Mouse (Mus musculus) kidney, embryonic 15.5 days (tissue): ENCODE measurements around the gene Atp6v0d1. TPM values are rescaled to one million over a fixed set of nuclear protein-coding genes. Genes with fewer than 3 reads are reported as not detected.

ENCODE experiments used
- ATAC-seq: fragments of 200-750 bp; cut with Nextera tagmentation; replicated peaks from 2 replicates; pipeline ENCODE4 v1.8.0; 2017; ENCODE audit warnings: moderate TSS enrichment; ENCODE audit not compliant: low FRiP score
- H3K27ac ChIP-seq: fragments of 300-500 bp; sonication (generic); 2 replicates; pipeline ENCODE4 v1.5.1; 2015; ENCODE audit warnings: mild to moderate bottlenecking, inconsistent platforms
- H3K27me3 ChIP-seq: fragments of 300-500 bp; sonication (generic); 2 replicates; pipeline ENCODE4 v1.6.1; 2015; ENCODE audit warnings: inconsistent platforms
- H3K36me3 ChIP-seq: fragments of 300-500 bp; sonication (generic); 2 replicates; pipeline ENCODE4 v1.6.1; 2015; ENCODE audit warnings: inconsistent platforms
- H3K4me1 ChIP-seq: fragments of 300-500 bp; sonication (generic); 2 replicates; pipeline ENCODE4 v1.6.1; 2015; ENCODE audit warnings: inconsistent platforms
- H3K4me2 ChIP-seq: fragments of 300-500 bp; sonication (generic); 2 replicates; pipeline ENCODE4 v1.6.1; 2015; ENCODE audit warnings: moderate library complexity, mild to moderate bottlenecking, inconsistent platforms
- H3K4me3 ChIP-seq: fragments of 300-500 bp; sonication (generic); replicated peaks from 2 replicates; pipeline ENCODE4 v1.5.1; 2015; ENCODE audit warnings: mild to moderate bottlenecking, inconsistent platforms
- H3K9ac ChIP-seq: fragments of 300-500 bp; sonication (generic); 2 replicates; pipeline ENCODE4 v1.6.1; 2015; ENCODE audit warnings: mild to moderate bottlenecking, inconsistent platforms
- H3K9me3 ChIP-seq: fragments of 300-500 bp; sonication (generic); replicated peaks from 2 replicates; pipeline ENCODE4 v1.6.1; 2016; ENCODE audit warnings: inconsistent platforms
- WGBS: fragments of 180-500 bp; shearing (Covaris S2); methylation state at CpG from one replicate; pipeline ENCODE4 v1.1.7; 2015; ENCODE audit warnings: mixed read lengths; 5-methylcytosine and 5-hydroxymethylcytosine counted together
- polyA plus RNA-seq: library from polyadenylated mRNA; unstranded; fragments of >200 nt; fragmentation: Nextera tagmentation; extraction: Ambion mirVana; gene quantifications from 2 replicates; pipeline ENCODE4 v1.2.1, GENCODE M21; 2015

Atp6v0d1 gene
- polyA plus RNA-seq, 1 experiment from 2014 or later: 88.3 TPM

DNA sequence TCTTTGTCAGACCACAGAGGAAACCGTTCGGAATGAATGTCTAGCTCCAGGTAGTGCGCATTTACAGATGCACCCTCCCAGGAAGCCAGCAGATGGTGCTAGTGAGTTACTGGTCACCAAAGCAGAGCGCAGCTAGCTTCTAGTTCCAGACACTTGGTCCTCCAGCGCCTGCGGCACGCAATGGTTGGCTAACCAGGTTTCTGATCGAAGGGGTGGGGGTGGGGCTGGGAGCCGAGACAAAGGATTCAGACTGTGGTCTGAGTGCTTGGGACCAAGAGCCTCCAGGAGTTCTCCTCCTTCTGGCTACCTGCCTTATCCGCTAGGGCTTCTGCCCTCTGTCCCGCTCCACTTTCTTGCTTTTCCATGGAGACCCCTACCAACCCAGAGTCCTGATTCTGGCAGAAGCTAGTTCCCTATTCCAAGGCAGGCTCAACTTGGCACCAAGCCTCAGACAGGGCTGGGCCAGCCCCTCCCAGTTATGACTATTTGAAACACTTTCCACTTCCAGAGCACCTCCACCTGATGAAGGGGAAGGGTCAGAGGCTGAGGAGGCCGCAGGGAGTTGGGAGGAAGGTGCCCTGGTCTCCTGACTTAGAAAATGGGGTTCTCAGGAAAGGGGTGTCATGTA is 49.7 kb downstream of the Atp6v0d1 start:
- peak overlapping the region; percentile 34; the same call in 1 of the 2 replicates for H3K9ac ChIP-seq

DNA sequence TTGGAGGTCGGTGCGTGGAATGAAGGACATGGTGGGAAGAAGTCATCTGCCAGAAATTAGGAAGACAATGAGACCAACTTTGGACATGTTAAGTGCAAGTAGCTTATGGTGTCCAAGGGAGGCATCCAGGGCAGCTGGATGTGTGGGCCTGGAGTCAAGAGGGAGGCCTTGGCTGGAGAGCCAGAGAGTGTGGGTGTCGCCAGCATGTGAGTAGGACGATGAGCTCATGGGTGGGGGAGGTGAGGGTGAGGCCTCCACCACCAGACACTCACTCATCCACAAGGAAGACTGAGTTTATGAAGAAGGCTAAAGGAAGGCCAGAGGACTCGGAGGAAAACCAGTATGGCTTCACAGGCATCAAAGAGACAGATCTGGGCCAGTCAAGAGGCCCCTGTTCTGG is 51.2 kb downstream of the Atp6v0d1 start:
- H3K9ac ChIP-seq: no peak overlapping the region
- no peak for ATAC-seq
- H3K27ac ChIP-seq: no peak overlapping the region
- H3K4me2 ChIP-seq: no peak overlapping the region
- 0 out of 2 replicates have a peak, but pooled peaks cover 6% of the 10 kb centered on the region for H3K27me3 ChIP-seq
- H3K4me1 ChIP-seq: peaks cover 51% of the 10 kb centered on the region
- 61% methylated on average over 5 of the region's 5 CpGs for WGBS
- no peak overlapping the region for H3K4me3 ChIP-seq
- H3K9me3 ChIP-seq: no peaks in the 10 kb centered on the region
- no peaks in the 10 kb centered on the region for H3K36me3 ChIP-seq

More for the DNA sequence above, 49.7 kb downstream of the Atp6v0d1 start:
- H3K9me3 ChIP-seq: no peaks in the 10 kb centered on the region
- H3K27me3 ChIP-seq: 0 out of 2 replicates have a peak, but pooled peaks cover 6% of the 10 kb centered on the region
- H3K36me3 ChIP-seq: no peaks in the 10 kb centered on the region
- 12% methylated on average over 12 of the region's 12 CpGs for WGBS
- peak overlapping the region; percentile 57 for H3K4me2 ChIP-seq
- peak overlapping the region; percentile 69 for H3K27ac ChIP-seq
- peaks cover 55% of the 10 kb centered on the region for H3K4me1 ChIP-seq
- no peak overlapping the region for H3K4me3 ChIP-seq
- peak; percentile 49 for ATAC-seq

DNA sequence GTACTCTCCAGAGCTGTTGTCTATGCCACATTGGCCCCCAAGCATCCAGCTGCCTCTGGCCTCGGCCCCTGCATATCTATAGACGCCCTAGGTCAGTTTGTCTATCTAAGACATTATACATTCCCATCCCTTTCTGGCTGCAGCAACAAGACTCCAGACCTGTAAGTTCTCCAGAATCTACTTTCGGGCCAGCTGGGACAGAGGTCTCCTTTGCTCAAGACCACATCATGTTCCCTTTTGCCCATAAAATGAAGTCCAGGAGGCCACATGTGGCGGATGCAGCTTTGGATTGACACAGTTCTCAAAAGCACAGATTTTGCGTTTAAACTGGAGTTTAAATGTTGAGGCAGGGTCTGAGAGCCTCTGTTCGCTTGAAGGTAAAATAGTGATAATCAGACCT is 51.7 kb downstream of the Atp6v0d1 start:
- ATAC-seq: no peak
- WGBS: 88% methylated on average over 6 of the region's 6 CpGs
- Histone ChIP-seq H3K4me3 (no peak overlapping the region), H3K27me3 (0 out of 2 replicates have a peak, but pooled peaks cover 6% of the 10 kb centered on the region), H3K9me3 (no peaks in the 10 kb centered on the region), H3K27ac (no peak overlapping the region), H3K36me3 (no peaks in the 10 kb centered on the region), H3K9ac (no peak overlapping the region), H3K4me1 (peaks cover 51% of the 10 kb centered on the region), H3K4me2 (no peak overlapping the region)

DNA sequence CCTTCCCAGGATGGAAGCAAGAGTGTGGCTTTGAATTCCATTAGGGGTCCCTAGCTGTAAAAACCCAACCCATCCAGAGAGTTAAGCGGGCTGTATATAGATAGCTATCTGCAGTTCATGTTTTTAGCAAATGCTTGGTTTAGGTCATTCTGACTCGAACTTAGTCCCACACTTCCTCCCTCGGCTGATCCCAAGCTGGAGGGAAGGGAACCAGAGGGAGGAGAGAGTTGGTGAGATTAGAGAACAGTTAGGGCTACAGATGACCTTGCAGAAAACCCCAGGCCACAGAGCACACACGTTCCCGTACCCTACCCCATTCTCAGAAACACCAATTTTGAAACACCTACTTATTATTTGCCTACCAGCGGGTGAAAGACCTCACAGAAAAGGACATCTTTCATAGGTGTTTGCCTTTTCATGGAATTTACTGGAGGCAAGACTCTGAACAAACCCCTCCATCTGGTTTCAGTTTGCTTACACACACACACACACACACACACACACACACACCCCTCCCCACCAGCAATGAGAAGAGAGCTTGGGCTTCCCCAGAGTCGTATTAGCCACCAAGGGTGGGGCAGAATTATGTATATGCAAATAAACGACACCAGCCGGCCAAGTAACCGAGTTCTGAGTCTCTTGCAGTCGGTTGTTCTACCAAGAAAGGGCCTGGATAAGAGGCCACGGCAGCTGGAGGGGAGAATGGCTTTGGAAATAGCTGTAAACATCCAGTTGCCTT is 55.7 kb downstream of the Atp6v0d1 start:
- H3K9ac ChIP-seq: no peak overlapping the region

DNA sequence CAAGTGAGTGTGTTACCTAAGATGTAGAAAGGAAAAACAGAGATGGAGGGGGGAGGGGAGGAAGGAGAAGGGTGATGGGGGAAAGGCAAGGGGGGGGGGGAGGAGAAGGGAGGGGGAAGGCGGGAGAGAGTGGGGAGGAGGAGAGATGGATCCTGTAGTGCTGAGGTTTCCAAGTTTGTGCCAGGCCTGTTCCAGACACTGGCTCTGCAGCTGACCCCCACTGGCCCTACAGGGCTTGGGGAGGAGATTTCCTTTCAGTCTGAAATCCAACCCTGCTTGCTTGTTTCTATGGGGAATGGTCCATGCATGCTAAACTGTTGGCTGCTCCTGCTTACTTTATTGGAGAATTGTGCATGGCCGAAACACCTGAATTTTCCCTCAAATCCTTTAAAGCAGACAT is 57.1 kb downstream of the Atp6v0d1 start:
- ATAC-seq: peak; percentile 92
- peak overlapping the region; percentile 34 for H3K4me2 ChIP-seq
- H3K27ac ChIP-seq: peak overlapping the region; percentile 78

More for the DNA sequence above, 55.7 kb downstream of the Atp6v0d1 start:
- Histone ChIP-seq H3K36me3 (no peaks in the 10 kb centered on the region), H3K27ac (peak overlapping the region; percentile 78), H3K9me3 (no peaks in the 10 kb centered on the region), H3K27me3 (no peaks in the 10 kb centered on the region), H3K4me3 (no peak overlapping the region), H3K4me2 (peak overlapping the region; percentile 23), H3K4me1 (peaks cover 31% of the 10 kb centered on the region)
- WGBS: 35% methylated on average over 12 of the region's 12 CpGs
- no peak for ATAC-seq

DNA sequence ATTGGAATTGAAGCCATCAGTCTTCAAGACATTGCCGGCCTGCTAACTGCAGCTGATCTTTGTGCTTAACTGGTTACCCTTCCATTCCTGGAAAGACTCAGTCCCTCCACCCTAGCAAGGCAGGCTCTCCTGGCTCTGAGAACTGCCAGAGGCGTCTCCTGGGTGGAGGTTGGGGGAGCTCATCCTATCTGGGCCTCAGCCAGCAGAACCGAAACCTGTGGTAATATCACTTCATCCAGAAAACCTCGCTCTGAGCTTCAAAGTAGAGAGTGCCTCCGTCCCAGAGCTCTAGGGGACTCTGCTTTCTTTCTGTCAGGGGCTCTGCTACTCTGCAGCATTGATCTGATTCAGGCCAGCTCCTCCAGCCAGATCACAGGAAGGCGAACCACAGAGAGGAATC is 58.9 kb downstream of the Atp6v0d1 start:
- no peaks in the 10 kb centered on the region for H3K27me3 ChIP-seq
- no peak overlapping the region for H3K4me2 ChIP-seq
- ATAC-seq: no peak
- no peaks in the 10 kb centered on the region for H3K36me3 ChIP-seq
- no peak overlapping the region for H3K4me3 ChIP-seq
- H3K4me1 ChIP-seq: peaks cover 34% of the 10 kb centered on the region
- no peaks in the 10 kb centered on the region; the same call in 1 of the 2 replicates for H3K9me3 ChIP-seq
- H3K27ac ChIP-seq: no peak overlapping the region
- no peak overlapping the region for H3K9ac ChIP-seq
- WGBS: 74% methylated on average over 6 of the region's 6 CpGs

More for the DNA sequence above, 57.1 kb downstream of the Atp6v0d1 start:
- Histone ChIP-seq H3K36me3 (no peaks in the 10 kb centered on the region), H3K9ac (no peak overlapping the region), H3K4me3 (0 out of 2 replicates have a peak overlapping the region, but pooled peaks have one; percentile 1), H3K27me3 (no peaks in the 10 kb centered on the region), H3K9me3 (no peaks in the 10 kb centered on the region), H3K4me1 (peaks cover 34% of the 10 kb centered on the region)
- WGBS: 31% methylated on average over 2 of the region's 2 CpGs

DNA sequence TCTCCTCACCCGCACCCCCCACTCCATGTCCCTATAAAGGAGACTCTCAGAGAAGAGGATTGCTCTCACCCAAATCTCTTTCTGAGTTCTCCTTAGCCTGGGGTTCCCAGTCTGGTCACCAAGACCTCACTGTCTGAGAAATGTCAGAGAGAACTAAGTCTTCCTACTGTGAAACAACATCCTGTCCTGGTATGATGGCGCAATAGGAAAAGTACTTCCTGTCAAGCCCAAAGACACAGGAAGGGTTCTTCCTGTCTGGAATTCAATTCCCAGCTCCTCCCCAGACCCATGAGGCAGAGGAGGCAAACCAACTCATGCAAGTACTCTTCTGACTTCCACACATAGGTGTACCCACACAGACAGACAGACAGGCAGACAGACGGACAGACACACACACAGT is 61.2 kb downstream of the Atp6v0d1 start:
- Histone ChIP-seq H3K27ac (0 out of 2 replicates have a peak overlapping the region, but pooled peaks have one; percentile 14), H3K4me2 (no peak overlapping the region), H3K4me3 (no peak overlapping the region), H3K4me1 (peaks cover 22% of the 10 kb centered on the region), H3K9me3 (no peaks in the 10 kb centered on the region; the same call in 1 of the 2 replicates), H3K9ac (no peak overlapping the region), H3K27me3 (no peaks in the 10 kb centered on the region), H3K36me3 (no peaks in the 10 kb centered on the region)
- no peak for ATAC-seq
- 79% methylated on average over 3 of the region's 3 CpGs for WGBS

DNA sequence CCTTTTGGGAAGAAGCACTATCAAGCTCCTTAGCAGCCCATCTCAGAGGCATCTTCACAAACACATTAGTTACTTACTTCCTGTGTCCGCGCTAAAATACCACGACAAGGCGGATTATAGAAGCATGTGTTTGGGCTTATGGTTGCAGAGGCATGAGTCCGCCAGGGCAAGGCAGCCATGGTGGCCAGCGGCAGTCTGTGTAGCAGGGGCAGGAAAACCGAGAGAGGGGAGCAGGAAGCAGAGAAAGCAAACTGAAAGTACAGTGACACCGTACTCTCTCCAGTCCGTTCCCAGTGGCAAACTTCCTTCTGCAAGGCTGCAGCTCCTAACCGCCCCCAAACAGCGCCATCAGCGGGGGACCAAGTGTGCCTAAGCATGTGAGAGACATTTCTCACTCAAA is 66.1 kb downstream of the Atp6v0d1 start:
- no peaks in the 10 kb centered on the region for H3K27me3 ChIP-seq
- peaks cover 22% of the 10 kb centered on the region for H3K4me1 ChIP-seq
- no peaks in the 10 kb centered on the region; the same call in 1 of the 2 replicates for H3K9me3 ChIP-seq
- no peak overlapping the region for H3K4me2 ChIP-seq
- no peak overlapping the region for H3K27ac ChIP-seq
- 82% methylated on average over 12 of the region's 12 CpGs for WGBS
- no peak overlapping the region for H3K4me3 ChIP-seq
- no peaks in the 10 kb centered on the region for H3K36me3 ChIP-seq
- ATAC-seq: no peak
- no peak overlapping the region for H3K9ac ChIP-seq

DNA sequence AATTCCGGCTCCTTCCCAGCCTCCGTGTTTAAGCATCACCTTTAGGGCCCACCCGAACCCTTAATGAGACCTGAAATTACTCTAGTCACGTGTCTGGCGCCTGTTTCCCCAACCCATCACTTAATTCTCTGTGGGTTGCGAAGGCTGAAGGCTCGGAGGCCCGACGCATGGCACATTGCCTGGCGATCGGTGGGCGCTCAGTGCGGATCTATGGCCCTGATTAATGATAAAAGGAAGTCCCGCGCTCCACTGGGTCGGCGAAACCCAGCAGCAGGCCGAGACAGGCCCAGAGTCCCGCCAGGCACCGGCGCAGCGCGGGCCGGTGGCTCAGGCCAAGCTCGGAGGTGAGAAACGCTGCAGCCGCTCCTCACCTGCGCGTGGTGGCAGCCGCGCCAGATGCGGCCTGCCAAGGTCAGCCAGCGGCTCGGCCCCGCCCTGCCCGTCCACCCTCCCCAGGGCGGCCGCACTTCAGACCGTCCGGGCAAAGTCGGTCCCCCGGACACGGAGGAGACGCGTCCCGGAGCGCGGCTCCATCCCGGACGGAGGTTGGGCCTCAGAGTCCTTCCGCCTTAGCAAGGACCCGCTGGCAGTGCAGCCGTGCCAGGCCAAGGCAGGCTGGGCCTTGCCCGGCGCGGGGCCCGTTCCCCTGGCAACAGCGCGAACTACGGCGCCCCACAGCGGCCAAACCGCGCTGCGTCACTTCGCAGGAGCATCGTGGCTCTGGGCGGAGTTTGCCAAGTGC is 69.2 kb downstream of the Atp6v0d1 start, which contains the start of gene Zdhhc1:
Gene Zdhhc1 (minus strand): TSS at position 464 of the 742 bp plus-strand sequence.
- Histone ChIP-seq H3K36me3 (no peaks in the 10 kb centered on the region), H3K4me2 (peak within 1 kb of the TSS; percentile 95), H3K9ac (peak within 1 kb of the TSS; percentile 93), H3K4me3 (peak within 1 kb of the TSS; percentile 89), H3K9me3 (no peaks in the 10 kb centered on the region), H3K4me1 (peaks cover 38% of the 10 kb centered on the region), H3K27ac (peak within 1 kb of the TSS; percentile 91), H3K27me3 (no peaks in the 10 kb centered on the region)
- ATAC-seq: peak; percentile 85
- under 1% methylated on average over 68 of the region's 68 CpGs for WGBS

DNA sequence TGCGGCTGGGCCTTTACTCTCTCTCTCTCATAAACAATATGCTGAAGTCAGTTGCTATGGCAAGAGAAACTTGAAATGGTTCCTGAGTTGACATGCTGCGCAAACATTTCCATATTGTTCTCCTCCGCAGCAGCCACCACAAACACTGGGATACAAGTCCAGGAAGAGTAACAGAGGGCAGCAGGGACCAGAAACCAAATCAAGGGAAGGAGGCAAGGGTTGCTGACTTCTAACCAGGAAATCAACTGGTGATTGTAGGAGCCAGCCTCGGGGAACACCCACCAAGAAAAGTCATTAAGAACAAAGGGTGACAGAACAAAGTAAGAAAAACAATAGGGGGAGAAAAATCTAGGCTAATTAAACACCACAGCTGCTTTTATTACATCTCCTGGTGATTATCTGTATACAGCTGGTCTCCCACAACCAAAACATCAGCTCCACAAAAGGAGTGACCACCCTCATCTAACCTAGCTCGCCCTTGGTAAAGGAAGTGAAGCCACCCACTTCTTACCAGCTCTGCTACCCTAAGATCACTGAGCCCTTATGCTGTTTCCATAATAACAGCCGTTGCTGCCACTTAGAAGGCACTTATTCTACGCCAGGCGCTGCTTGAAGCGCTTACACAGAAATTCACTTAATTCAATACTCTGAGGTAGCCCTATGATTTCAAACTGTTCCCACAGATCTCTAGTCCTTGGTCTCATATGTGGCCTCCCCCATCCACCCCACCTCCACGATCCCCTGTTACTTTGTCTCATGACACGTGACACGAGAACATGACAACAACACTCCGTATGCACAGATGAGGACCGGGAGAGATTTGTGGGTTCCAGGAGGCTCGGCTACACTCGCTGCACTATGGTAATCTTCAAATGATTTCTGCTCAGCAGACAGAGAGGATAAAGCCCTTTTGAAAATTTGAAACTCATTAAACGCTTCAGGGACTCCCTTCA is 70.2 kb downstream of the Atp6v0d1 start:
- Histone ChIP-seq H3K36me3 (no peaks in the 10 kb centered on the region), H3K4me1 (peaks cover 38% of the 10 kb centered on the region), H3K4me2 (peak overlapping the region; percentile 95), H3K9me3 (no peaks in the 10 kb centered on the region), H3K4me3 (peak overlapping the region; percentile 89), H3K27ac (peak overlapping the region; percentile 91), H3K9ac (peak overlapping the region; percentile 93), H3K27me3 (no peaks in the 10 kb centered on the region)
- ATAC-seq: 0 out of 2 replicates have a peak, but pooled peaks have one; percentile 15
- WGBS: 20% methylated on average over 17 of the region's 17 CpGs

DNA sequence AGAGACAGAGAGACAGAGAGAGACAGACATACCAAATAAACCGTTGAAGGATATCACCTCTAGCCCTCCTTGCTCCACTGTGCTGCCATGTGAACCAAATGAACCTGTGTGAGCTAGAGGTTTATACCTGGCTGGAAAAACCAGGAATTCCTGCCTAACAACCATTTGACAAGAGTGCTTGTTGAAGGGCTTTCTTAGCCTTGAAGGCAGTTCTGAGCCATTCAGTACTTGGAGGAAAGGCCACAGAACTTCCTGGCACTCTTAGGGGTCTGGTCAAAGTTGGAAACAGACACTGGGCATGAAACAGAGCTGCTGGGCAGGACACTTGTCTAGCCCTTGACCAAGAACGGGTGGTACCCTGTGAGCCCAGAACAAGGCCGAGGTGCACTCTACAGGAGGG is 71.3 kb downstream of the Atp6v0d1 start:
- H3K4me2 ChIP-seq: no peak overlapping the region
- WGBS: 66% methylated on average over 3 of the region's 3 CpGs
- no peaks in the 10 kb centered on the region for H3K36me3 ChIP-seq
- no peak overlapping the region for H3K4me3 ChIP-seq
- H3K9me3 ChIP-seq: no peaks in the 10 kb centered on the region
- H3K4me1 ChIP-seq: peaks cover 38% of the 10 kb centered on the region
- H3K27me3 ChIP-seq: no peaks in the 10 kb centered on the region
- H3K27ac ChIP-seq: peak overlapping the region; percentile 91
- no peak for ATAC-seq
- no peak overlapping the region for H3K9ac ChIP-seq
